Mouse (Mus musculus) embryonic facial prominence, embryonic 14.5 days (tissue): ENCODE measurements around the gene Gnb5. TPM values are rescaled to one million over a fixed set of nuclear protein-coding genes. Genes with fewer than 3 reads are reported as not detected.

Experiments used
- ATAC-seq: fragments of 200-750 bp; cut with Nextera tagmentation; 2 replicates; pipeline ENCODE4 v1.8.0; 2017; ENCODE audit warnings: low read depth, moderate number of reproducible peaks, moderate TSS enrichment
- DNase-seq: peaks from one replicate; pipeline ENCODE4 v3.0.0-alpha.2; 2015; ENCODE audit warnings: low spot score
- H3K27ac ChIP-seq: fragments of 300-500 bp; sonication (generic); replicated peaks from 2 replicates; pipeline ENCODE4 v1.5.1; 2014; ENCODE audit warnings: low read depth, mild to moderate bottlenecking, low read length, moderate library complexity
- H3K27me3 ChIP-seq: fragments of 300-500 bp; sonication (generic); replicated peaks from 2 replicates; pipeline ENCODE4 v1.6.1; 2014; ENCODE audit warnings: low read length; ENCODE audit not compliant: control insufficient read depth, insufficient read depth
- H3K36me3 ChIP-seq: fragments of 300-500 bp; sonication (generic); 2 replicates; pipeline ENCODE4 v1.6.1; 2014; ENCODE audit warnings: low read length, mixed read lengths; ENCODE audit not compliant: control insufficient read depth, insufficient read depth
- H3K4me1 ChIP-seq: fragments of 300-500 bp; sonication (generic); 2 replicates; pipeline ENCODE4 v1.6.1; 2014; ENCODE audit warnings: antibody characterized with exemption, low read length; ENCODE audit not compliant: control insufficient read depth, insufficient read depth
- H3K4me2 ChIP-seq: fragments of 300-500 bp; sonication (generic); 2 replicates; pipeline ENCODE4 v1.6.1; 2014; ENCODE audit warnings: low read depth, mild to moderate bottlenecking, low read length, moderate library complexity, mixed read lengths
- H3K4me3 ChIP-seq: fragments of 300-500 bp; sonication (generic); 2 replicates; pipeline ENCODE4 v1.5.1; 2014; ENCODE audit warnings: low read depth, mild to moderate bottlenecking, low read length
- H3K9ac ChIP-seq: fragments of 300-500 bp; sonication (generic); 2 replicates; pipeline ENCODE4 v1.6.1; 2014; ENCODE audit warnings: low read depth, mild to moderate bottlenecking, low read length, moderate library complexity, mixed read lengths
- H3K9me3 ChIP-seq: fragments of 300-500 bp; sonication (generic); 2 replicates; pipeline ENCODE4 v1.6.1; 2016; ENCODE audit warnings: low read length; ENCODE audit not compliant: control insufficient read depth
- WGBS: fragments of 180-500 bp; shearing (Covaris S2); extraction: QIAGEN DNeasy Blood & Tissue Kit; methylation state at CpG from one replicate; pipeline ENCODE4 v1.1.7; 2014; 5-methylcytosine and 5-hydroxymethylcytosine counted together
- polyA plus RNA-seq: library from polyadenylated mRNA; unstranded; fragments of >200 nt; fragmentation: Nextera tagmentation; extraction: Ambion mirVana; gene quantifications from 2 replicates; pipeline ENCODE4 v1.2.1, GENCODE M21; 2014

Gene Gnb5
- polyA plus RNA-seq, result 30.3 and 31.1 TPM in 2 replicates

DNA sequence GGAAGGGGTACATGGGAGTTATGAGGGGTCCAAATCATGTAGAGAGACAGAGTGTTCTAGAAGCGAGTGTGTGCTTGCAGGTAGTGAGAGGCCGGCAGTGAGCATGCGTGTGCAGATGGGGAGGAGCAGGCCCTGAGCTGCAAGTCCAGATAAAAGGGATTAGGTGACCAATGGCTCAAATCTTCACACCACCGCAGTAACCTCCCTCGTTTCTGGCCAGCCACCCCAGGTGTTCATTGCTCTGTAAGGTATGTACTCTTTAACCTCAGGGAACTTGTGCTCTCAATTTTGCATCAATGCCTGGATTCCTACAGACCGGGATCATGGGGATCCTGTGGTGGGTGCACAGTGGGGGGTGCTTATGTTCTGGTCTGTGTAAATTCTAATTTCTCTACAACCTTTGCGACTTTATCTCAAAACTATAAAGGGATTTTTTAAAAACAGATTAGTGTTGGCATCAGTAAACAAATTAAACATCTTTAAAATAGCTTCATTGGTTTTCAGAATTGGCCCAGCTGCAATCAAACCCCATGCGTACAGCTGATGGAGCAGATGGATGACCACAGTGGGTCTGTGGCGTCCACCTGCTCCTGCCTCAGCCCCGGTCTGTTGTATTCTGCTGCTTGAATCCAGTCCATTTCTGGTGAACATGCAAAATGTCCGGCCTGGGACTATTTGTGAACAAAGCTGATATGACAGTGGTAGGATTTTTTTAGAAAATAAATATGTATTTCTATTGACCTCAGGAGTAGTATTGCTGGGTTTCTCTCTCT lies at the start of gene Gnb5:
Gene Gnb5 (plus strand): TSS at position 163 of the 773 bp plus-strand sequence.
- no peak within 1 kb of the TSS for H3K9ac ChIP-seq
- H3K4me3 ChIP-seq, result no peak within 1 kb of the TSS
- WGBS, result 80% methylated on average over 11 of the region's 11 CpGs
- peaks cover 3% of the 10 kb centered on the region; the same call in 1 of the 2 replicates for H3K4me1 ChIP-seq
- H3K27ac ChIP-seq, result no peak within 1 kb of the TSS
- H3K4me2 ChIP-seq, result no peak within 1 kb of the TSS
- H3K27me3 ChIP-seq, result no peaks in the 10 kb centered on the region
- H3K36me3 ChIP-seq, result no peaks in the 10 kb centered on the region
- no peaks in the 10 kb centered on the region for H3K9me3 ChIP-seq
- no peak for ATAC-seq
- DNase-seq, result no peak

GRCm38 (mm10) chr9:75258792-75259191 lies 47.3 kb upstream of the Gnb5 start:
- no peak overlapping the region for H3K9ac ChIP-seq
- H3K27ac ChIP-seq, result no peak overlapping the region
- DNase-seq (no peak), ATAC-seq (no peak)
- no peak overlapping the region for H3K4me3 ChIP-seq
- H3K9me3 ChIP-seq, result no peaks in the 10 kb centered on the region
- WGBS, result 74% methylated on average over 4 of the region's 4 CpGs
- H3K4me1 ChIP-seq, result no peaks in the 10 kb centered on the region; the same call in 1 of the 2 replicates
- no peaks in the 10 kb centered on the region for H3K36me3 ChIP-seq
- H3K4me2 ChIP-seq, result no peak overlapping the region
- H3K27me3 ChIP-seq, result no peaks in the 10 kb centered on the region

GRCm38 (mm10) chr9:75259656-75260055 lies 46.4 kb upstream of the Gnb5 start:
- H3K36me3 ChIP-seq, result no peaks in the 10 kb centered on the region
- no peak overlapping the region for H3K27ac ChIP-seq
- no peaks in the 10 kb centered on the region for H3K9me3 ChIP-seq
- WGBS, result 86% methylated on average over 4 of the region's 4 CpGs
- H3K4me1 ChIP-seq, result no peaks in the 10 kb centered on the region
- H3K4me2 ChIP-seq, result no peak overlapping the region
- no peak overlapping the region for H3K4me3 ChIP-seq
- no peak overlapping the region for H3K9ac ChIP-seq
- no peaks in the 10 kb centered on the region for H3K27me3 ChIP-seq
- no peak for ATAC-seq
- no peak for DNase-seq

- 0 out of 2 replicates have a peak overlapping the region, but pooled peaks have one; percentile 8 for H3K9ac ChIP-seq
- DNase-seq (peak; percentile 34), ATAC-seq (peak; percentile 66; the same call in 1 of the 2 replicates)
- H3K4me1 ChIP-seq, result no peaks in the 10 kb centered on the region
- H3K4me2 ChIP-seq, result no peak overlapping the region
- H3K27me3 ChIP-seq, result no peaks in the 10 kb centered on the region
- WGBS, result 12% methylated on average over 7 of the region's 8 CpGs
- H3K36me3 ChIP-seq, result no peaks in the 10 kb centered on the region
- H3K9me3 ChIP-seq, result no peaks in the 10 kb centered on the region
- H3K4me3 ChIP-seq, result no peak overlapping the region
- no peak overlapping the region for H3K27ac ChIP-seq
Measured at GRCm38 (mm10) chr9:75261332-75261872, 44.7 kb upstream of the Gnb5 start.

DNA sequence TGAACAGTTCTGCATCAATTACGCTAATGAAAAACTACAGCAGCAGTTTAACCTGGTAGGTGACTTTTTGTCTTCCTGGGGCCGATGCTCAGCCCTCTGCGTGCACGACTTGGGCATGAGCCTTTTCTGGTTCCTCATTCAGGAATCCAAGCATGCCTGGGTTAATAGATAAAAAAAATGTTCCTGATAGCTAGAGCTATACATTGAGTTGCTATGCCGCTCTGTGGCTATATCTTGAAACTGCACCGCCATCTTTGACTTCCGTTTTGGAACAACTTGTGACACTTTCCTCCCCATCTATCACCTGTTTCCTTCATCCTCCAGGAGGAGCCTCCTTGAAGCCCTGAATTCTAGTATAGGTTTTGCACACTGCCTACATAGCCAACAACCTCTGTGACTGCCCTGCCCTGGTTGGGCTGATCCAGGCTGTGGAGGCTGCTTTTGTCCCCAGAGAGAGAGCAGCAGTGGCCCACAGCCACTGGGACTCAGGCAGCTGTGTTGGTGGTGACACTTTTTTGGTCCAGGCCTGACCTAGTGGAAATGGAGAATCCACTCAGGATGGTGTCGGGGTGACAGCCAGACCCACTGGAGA lies 43.8 kb upstream of the Gnb5 start:
- ATAC-seq (no peak), DNase-seq (no peak)
- no peaks in the 10 kb centered on the region for H3K36me3 ChIP-seq
- H3K4me1 ChIP-seq, result no peaks in the 10 kb centered on the region
- H3K4me3 ChIP-seq, result no peak overlapping the region
- H3K27ac ChIP-seq, result no peak overlapping the region
- no peak overlapping the region for H3K9ac ChIP-seq
- no peaks in the 10 kb centered on the region for H3K27me3 ChIP-seq
- no peaks in the 10 kb centered on the region for H3K9me3 ChIP-seq
- H3K4me2 ChIP-seq, result no peak overlapping the region
- WGBS, result 71% methylated on average over 8 of the region's 8 CpGs

GRCm38 (mm10) chr9:75264008-75264718 lies 41.9 kb upstream of the Gnb5 start:
- no peaks in the 10 kb centered on the region for H3K36me3 ChIP-seq
- no peaks in the 10 kb centered on the region for H3K27me3 ChIP-seq
- H3K4me1 ChIP-seq, result no peaks in the 10 kb centered on the region
- WGBS, result 42% methylated on average over 3 of the region's 3 CpGs
- ATAC-seq (peak; percentile 23; the same call in 1 of the 2 replicates), DNase-seq (peak; percentile 39)
- H3K4me3 ChIP-seq, result no peak overlapping the region
- H3K9ac ChIP-seq, result no peak overlapping the region
- H3K27ac ChIP-seq, result no peak overlapping the region
- H3K9me3 ChIP-seq, result no peaks in the 10 kb centered on the region
- H3K4me2 ChIP-seq, result no peak overlapping the region

DNA sequence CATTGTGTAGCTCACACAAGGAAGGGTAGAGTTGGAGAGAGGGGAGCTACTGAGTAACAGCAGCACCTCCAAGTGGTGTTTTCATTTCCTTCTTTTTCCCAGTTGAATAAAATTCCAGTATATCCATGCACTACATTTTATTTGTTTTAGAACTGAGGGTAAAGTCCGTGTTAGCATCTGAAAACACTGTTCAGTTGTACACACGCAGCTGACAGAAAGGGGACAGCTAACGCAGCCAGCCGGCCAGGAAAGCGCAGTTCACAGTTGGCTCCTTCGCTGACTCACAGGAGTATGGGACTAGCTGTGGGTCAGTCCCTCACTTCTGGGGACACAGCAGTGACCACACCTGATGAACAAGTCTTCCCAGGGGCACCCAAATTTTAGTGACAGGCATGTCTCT lies 38.9 kb upstream of the Gnb5 start:
- WGBS, result 79% methylated on average over 6 of the region's 6 CpGs
- no peak overlapping the region for H3K4me2 ChIP-seq
- no peak for ATAC-seq

GRCm38 (mm10) chr9:75270382-75270781 lies 35.7 kb upstream of the Gnb5 start:
- no peak for ATAC-seq
- H3K9ac ChIP-seq, result no peak overlapping the region
- no peaks in the 10 kb centered on the region for H3K9me3 ChIP-seq
- H3K27ac ChIP-seq, result no peak overlapping the region
- H3K4me3 ChIP-seq, result no peak overlapping the region
- no peaks in the 10 kb centered on the region for H3K36me3 ChIP-seq
- no peak overlapping the region for H3K4me2 ChIP-seq
- no peaks in the 10 kb centered on the region for H3K27me3 ChIP-seq
- 60% methylated on average over 6 of the region's 6 CpGs for WGBS
- no peak for DNase-seq
- no peaks in the 10 kb centered on the region for H3K4me1 ChIP-seq

More for the DNA sequence above, 38.9 kb upstream of the Gnb5 start:
- H3K36me3 ChIP-seq, result no peaks in the 10 kb centered on the region
- H3K27ac ChIP-seq, result no peak overlapping the region
- H3K4me3 ChIP-seq, result no peak overlapping the region
- no peak for DNase-seq
- H3K9me3 ChIP-seq, result no peaks in the 10 kb centered on the region
- no peaks in the 10 kb centered on the region for H3K4me1 ChIP-seq
- no peak overlapping the region for H3K9ac ChIP-seq
- H3K27me3 ChIP-seq, result no peaks in the 10 kb centered on the region
